Mouse (Mus musculus) WW6 (cell line): ENCODE results near the gene Slc35c1.

ENCODE experiments used
- DNase-seq: peaks from one replicate; pipeline ENCODE4 v3.0.0-alpha.2; 2013; ENCODE audit warnings: low read depth, low spot score

The Slc35c1 gene

GRCm38 (mm10) chr2:92403776-92404319 is 56.5 kb downstream of the Slc35c1 start:
- DNase-seq: no peak
